Mouse (Mus musculus) MEL (cell line): ENCODE measurements at regions not wholly inside any gene's neighbourhood (a gene's known extent, or its start where the extent isn't known, plus 50 kb on each side); places are given as distances from the start of the nearest gene placed in this dataset.

Experiments
- DNase-seq: peaks from one replicate; pipeline ENCODE4 v3.0.0; 2011; ENCODE audit warnings: low read depth, low spot score
- H3K27ac ChIP-seq: 2 replicates; pipeline ENCODE4 v1.5.1; 2012; ENCODE audit warnings: low read depth, mild to moderate bottlenecking, control low read depth, low read length, moderate library complexity; ENCODE audit not compliant: control insufficient read depth
- H3K27me3 ChIP-seq, 2 experiments: fragments of 150-350 bp in 1 of 2; sonication (generic) in 1 of 2; 2 replicates each; pipeline ENCODE4 v1.6.1; 2012; ENCODE audit warnings: low read length in 2 of 2, mild to moderate bottlenecking in 2 of 2, improper control_type of control experiment in 1 of 2, moderate library complexity in 1 of 2; ENCODE audit not compliant: insufficient read depth in 2 of 2, control insufficient read depth in 1 of 2
- H3K36me3 ChIP-seq, 2 experiments: 2 replicates each; pipeline ENCODE4 v1.6.1; 2012 to 2014; ENCODE audit warnings: low read length in 2 of 2, improper control_type of control experiment in 1 of 2, inconsistent platforms in 1 of 2, mild to moderate bottlenecking in 1 of 2; ENCODE audit not compliant: insufficient read depth in 2 of 2, control insufficient read depth in 1 of 2
- H3K4me1 ChIP-seq, 2 experiments: fragments of 150-350 bp in 1 of 2; sonication (generic) in 1 of 2; 2 replicates each; pipeline ENCODE4 v1.6.1; 2012; ENCODE audit warnings: low read length in 2 of 2, improper control_type of control experiment in 1 of 2, mild to moderate bottlenecking in 1 of 2; ENCODE audit not compliant: insufficient read depth in 2 of 2, control insufficient read depth in 1 of 2
- H3K4me3 ChIP-seq, 2 experiments: fragments of 150-350 bp in 1 of 2; sonication (generic) in 1 of 2; 2 replicates each; pipeline ENCODE4 v1.5.1; 2012; ENCODE audit warnings: low read depth in 2 of 2, low read length in 2 of 2, mild to moderate bottlenecking in 2 of 2, moderate library complexity in 2 of 2, control low read depth in 1 of 2, improper control_type of control experiment in 1 of 2; ENCODE audit not compliant: control insufficient read depth in 1 of 2, insufficient read depth in 1 of 2
- H3K79me2 ChIP-seq: 2 replicates; pipeline ENCODE4 v1.6.1; 2012; ENCODE audit warnings: mild to moderate bottlenecking, low read length, moderate library complexity; ENCODE audit not compliant: control insufficient read depth, poor library complexity, insufficient read depth
- H3K9ac ChIP-seq: 2 replicates; pipeline ENCODE4 v1.6.1; 2012; ENCODE audit warnings: low read depth, mild to moderate bottlenecking, control low read depth, low read length, moderate library complexity; ENCODE audit not compliant: control insufficient read depth, poor library complexity, severe bottlenecking
- H3K9me3 ChIP-seq: fragments of 150-350 bp; sonication (generic); replicated peaks from 2 replicates; pipeline ENCODE4 v1.6.1; 2012; ENCODE audit warnings: mild to moderate bottlenecking, low read length, improper control_type of control experiment, moderate library complexity; ENCODE audit not compliant: insufficient read depth
- CHD2 ChIP-seq: IDR thresholded peaks from 2 replicates; pipeline ENCODE4 v1.6.1; 2011; ENCODE audit warnings: low read length, improper control_type of control experiment
- CTCF ChIP-seq, 3 experiments: IDR thresholded peaks in 2 of 3; conservative IDR thresholded peaks in 1 of 3; 2 replicates each; pipeline ENCODE4 v1.5.1; 2011 to 2012; ENCODE audit warnings: low read length in 3 of 3, low read depth in 2 of 3, mild to moderate bottlenecking in 2 of 3, improper control_type of control experiment in 1 of 3, inconsistent platforms in 1 of 3, mixed read lengths in 1 of 3, moderate library complexity in 1 of 3; ENCODE audit not compliant: control insufficient read depth in 1 of 3, insufficient read depth in 1 of 3, poor library complexity in 1 of 3, severe bottlenecking in 1 of 3
- ELF1 ChIP-seq: IDR thresholded peaks from 2 replicates; pipeline ENCODE4 v1.6.1; 2014; ENCODE audit warnings: low read depth, mild to moderate bottlenecking, inconsistent platforms, low read length, improper control_type of control experiment, moderate library complexity
- HCFC1 ChIP-seq: IDR thresholded peaks from 2 replicates; pipeline ENCODE4 v1.6.1; 2012; ENCODE audit warnings: low read depth, mild to moderate bottlenecking, inconsistent platforms, low read length, improper control_type of control experiment, moderate library complexity
- JUND ChIP-seq: IDR thresholded peaks from 2 replicates; pipeline ENCODE4 v1.6.1; 2011; ENCODE audit warnings: low read depth, mild to moderate bottlenecking, improper control_type of control experiment, low read length
- KAT2A ChIP-seq: conservative IDR thresholded peaks from 2 replicates; pipeline ENCODE4 v1.6.1; 2012; ENCODE audit warnings: low read depth, low read length, improper control_type of control experiment, inconsistent platforms
- MAX ChIP-seq: IDR thresholded peaks from 2 replicates; pipeline ENCODE4 v1.6.1; 2011; ENCODE audit warnings: low read length, improper control_type of control experiment
- MEF2A ChIP-seq: IDR thresholded peaks from 2 replicates; pipeline ENCODE4 v1.6.1; 2014; ENCODE audit warnings: low read depth, mild to moderate bottlenecking, inconsistent platforms, low read length, improper control_type of control experiment; ENCODE audit not compliant: poor library complexity, insufficient replicate concordance, severe bottlenecking; ENCODE audit errors: extremely low read depth
- MYB ChIP-seq: IDR thresholded peaks from 2 replicates; pipeline ENCODE4 v1.6.1; 2011; ENCODE audit warnings: mild to moderate bottlenecking, low read depth, low read length, improper control_type of control experiment
- NELFE ChIP-seq: IDR thresholded peaks from 2 replicates; pipeline ENCODE4 v1.6.1; 2011; ENCODE audit warnings: low read depth, low read length, improper control_type of control experiment
- NRF1 ChIP-seq: IDR thresholded peaks from 2 replicates; pipeline ENCODE4 v1.6.1; 2014; ENCODE audit warnings: low read depth, mild to moderate bottlenecking, inconsistent platforms, low read length, improper control_type of control experiment, moderate library complexity; ENCODE audit not compliant: poor library complexity, insufficient read depth, severe bottlenecking
- POLR2A ChIP-seq, 2 experiments: IDR thresholded peaks; 2 replicates each; pipeline ENCODE4 v1.6.1; 2011 to 2012; ENCODE audit warnings: low read length in 2 of 2, mild to moderate bottlenecking in 2 of 2, control low read depth in 1 of 2, improper control_type of control experiment in 1 of 2, low read depth in 1 of 2, moderate library complexity in 1 of 2; ENCODE audit not compliant: control insufficient read depth in 1 of 2, insufficient read depth in 1 of 2, poor library complexity in 1 of 2
- SIN3A ChIP-seq: IDR thresholded peaks from 2 replicates; pipeline ENCODE4 v1.6.1; 2012; ENCODE audit warnings: low read length, improper control_type of control experiment, inconsistent platforms
- TAL1 ChIP-seq: IDR thresholded peaks from 2 replicates; pipeline ENCODE4 v1.6.1; 2012; ENCODE audit warnings: mild to moderate bottlenecking, inconsistent platforms, low read length, moderate library complexity, mixed read lengths
- USF2 ChIP-seq, 2 experiments: IDR thresholded peaks; 2 replicates each; pipeline ENCODE4 v1.6.1; 2011 to 2012; ENCODE audit warnings: improper control_type of control experiment in 2 of 2, low read length in 2 of 2, borderline replicate concordance in 1 of 2, inconsistent platforms in 1 of 2, low read depth in 1 of 2, mild to moderate bottlenecking in 1 of 2; ENCODE audit not compliant: insufficient read depth in 1 of 2
- ZKSCAN1 ChIP-seq: IDR thresholded peaks from 2 replicates; pipeline ENCODE4 v1.6.1; 2012; ENCODE audit warnings: low read depth, mild to moderate bottlenecking, inconsistent platforms, low read length, improper control_type of control experiment, moderate library complexity

DNA sequence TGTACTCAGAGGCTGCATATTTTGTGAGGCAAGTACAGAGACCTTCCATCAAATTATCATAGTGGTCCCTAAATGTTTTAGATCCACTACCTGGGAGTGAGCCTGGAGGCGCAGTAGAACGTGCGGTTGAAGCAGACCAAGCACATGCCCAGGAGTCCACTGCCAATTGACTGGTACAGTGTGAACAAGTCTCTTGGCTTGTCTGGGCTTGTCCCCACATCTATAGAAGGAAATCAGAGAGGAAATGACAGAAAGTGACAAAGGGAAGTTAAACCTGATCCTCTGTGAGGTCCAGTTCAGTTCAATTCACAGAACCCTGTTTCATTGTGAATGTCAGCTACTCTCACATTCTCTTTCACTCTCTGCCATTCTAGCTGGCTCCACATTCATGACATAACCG lies 151.0 kb upstream of the 2610301B20Rik start:
- H3K79me2 ChIP-seq: no peaks in the 10 kb centered on the region
- TF ChIP-seq ELF1 (no peak), TAL1 (no peak), CHD2 (no peak), JUND (no peak), NELFE (no peak), NRF1 (no peak), ZKSCAN1 (no peak), MYB (no peak), SIN3A (no peak), MEF2A (no peak), POLR2A (IDR thresholded peaks at IDR 0.05; ENCODE audit: control insufficient read depth in 1 of 2, insufficient read depth in 1 of 2, low read depth in 1 of 2, low read length in 2 of 2, poor library complexity in 1 of 2) (no peak), MAX (no peak)
- TF ChIP-seq, all 39 proteins: peak for 0
- no peak overlapping the region for H3K4me3 ChIP-seq
- H3K9me3 ChIP-seq: no peaks in the 10 kb centered on the region
- no peak for DNase-seq
- H3K27ac ChIP-seq: no peak overlapping the region
- H3K36me3 ChIP-seq: no peaks in the 10 kb centered on the region
- H3K27me3 ChIP-seq: no peaks in the 10 kb centered on the region
- H3K4me1 ChIP-seq: no peaks in the 10 kb centered on the region
- H3K9ac ChIP-seq: no peak overlapping the region

- Histone ChIP-seq H3K4me1 (no peaks in the 10 kb centered on the region), H3K9ac (no peak overlapping the region), H3K36me3 (no peaks in the 10 kb centered on the region), H3K79me2 (no peaks in the 10 kb centered on the region), H3K27ac (no peak overlapping the region), H3K9me3 (no peaks in the 10 kb centered on the region), H3K27me3 (no peaks in the 10 kb centered on the region), H3K4me3 (no peak overlapping the region)
- no peak for DNase-seq
- no peak for TF ChIP-seq HCFC1
- no peak for TF ChIP-seq KAT2A
- no peak for TF ChIP-seq USF2 (IDR thresholded peaks at IDR 0.05; ENCODE audit: borderline replicate concordance in 1 of 2, insufficient read depth in 1 of 2, low read depth in 1 of 2, low read length in 2 of 2)
- TF ChIP-seq CTCF (IDR thresholded peaks at IDR 0.05 in 2 of 3, conservative IDR thresholded peaks at IDR 0.05 in 1 of 3; ENCODE audit: control insufficient read depth in 1 of 3, insufficient read depth in 1 of 3, low read depth in 2 of 3, low read length in 3 of 3, poor library complexity in 1 of 3, severe bottlenecking in 1 of 3): no peak
- no peak for TF ChIP-seq CHD2
Measured at GRCm38 (mm10) chr4:10727894-10728293, 146.4 kb upstream of the 2610301B20Rik start.
